ENCODE assay signal across 23 mouse cellular contexts in genomic region chr3:116892206-116892563, GRCm38 (mm10). TPM values are rescaled to one million over a fixed set of nuclear protein-coding genes. Genes with fewer than 3 reads are reported as not detected.
A peak's percentile ranks its signal among the peaks of the same experiment; 100 is the strongest.
DNase-seq lines count a peak whose midpoint lies in the region; ATAC-seq lines count a peak whose summit lies in the region.
"Had no signal": no experiment of that assay in that cellular context is flagged by ENCODE, and none has a peak within 500 bp of the region (broad histone marks: within the 10 kb centered on the region; RNA-seq: fewer than 3 reads in every experiment).

No protein-coding gene starts in this region.

- no peak overlapping the region for H3K4me2 ChIP-seq in midbrain, embryonic 15.5 days
- H3K4me2 ChIP-seq in forebrain, embryonic 15.5 days (replicated peaks): no peak overlapping the region
- peak overlapping the region; percentile 9; the same call in 1 of the 2 replicates for H3K4me2 ChIP-seq in hindbrain, embryonic 15.5 days
- H3K4me2 ChIP-seq in midbrain, embryonic 16.5 days (ENCODE audit: low read length): peak overlapping the region; percentile 19; the same call in 1 of the 2 replicates
- H3K4me2 ChIP-seq in neural tube, embryonic 15.5 days: no peak overlapping the region
- H3K4me2 ChIP-seq: embryonic facial prominence, embryonic 15.5 days; heart, embryonic 13.5 days; intestine, embryonic 15.5 days; limb, embryonic 13.5 days; liver, embryonic 11.5 days; lung, embryonic 15.5 days had no signal

- H3K27ac ChIP-seq in midbrain, embryonic 10.5 days (replicated peaks): peak overlapping the region; percentile 52; the same call in 1 of the 2 replicates
- no peak overlapping the region for H3K27ac ChIP-seq in midbrain, embryonic 15.5 days
- H3K27ac ChIP-seq in forebrain, embryonic 15.5 days (replicated peaks): no peak overlapping the region
- no peak overlapping the region for H3K27ac ChIP-seq in hindbrain, embryonic 15.5 days (replicated peaks)
- H3K27ac ChIP-seq in midbrain, embryonic 16.5 days (ENCODE audit: low read length): no peak overlapping the region
- H3K27ac ChIP-seq in neural tube, embryonic 15.5 days (replicated peaks): no peak overlapping the region
- H3K27ac ChIP-seq: embryonic facial prominence, embryonic 15.5 days; heart, embryonic 13.5 days; intestine, embryonic 15.5 days; left cerebral cortex, adult 2 months; limb, embryonic 13.5 days; lung, embryonic 15.5 days had no signal

- peaks cover 9% of the 10 kb centered on the region for H3K4me1 ChIP-seq in midbrain, embryonic 10.5 days
- H3K4me1 ChIP-seq in midbrain, embryonic 15.5 days: no peaks in the 10 kb centered on the region; the same call in 1 of the 2 replicates
- H3K4me1 ChIP-seq in forebrain, embryonic 15.5 days: no peaks in the 10 kb centered on the region
- no peaks in the 10 kb centered on the region for H3K4me1 ChIP-seq in hindbrain, embryonic 15.5 days (replicated peaks)
- peaks cover 4% of the 10 kb centered on the region; the same call in 1 of the 2 replicates for H3K4me1 ChIP-seq in midbrain, embryonic 16.5 days (ENCODE audit: control insufficient read depth, insufficient read depth, low read length)
- H3K4me1 ChIP-seq in neural tube, embryonic 15.5 days: no peaks in the 10 kb centered on the region
- H3K4me1 ChIP-seq: embryonic facial prominence, embryonic 15.5 days; heart, embryonic 13.5 days; intestine, embryonic 15.5 days; limb, embryonic 13.5 days; lung, embryonic 15.5 days had no signal

- intact Hi-C loops in left cerebral cortex, postnatal 25 days (cut with DNase I): no loop called here

- WGBS in midbrain, embryonic 10.5 days: 94% methylated on average over 6 of the region's 6 CpGs
- WGBS in midbrain, embryonic 15.5 days: 78% methylated on average over 6 of the region's 6 CpGs
- WGBS in forebrain, embryonic 15.5 days: 80% methylated on average over 6 of the region's 6 CpGs
- 81% methylated on average over 6 of the region's 6 CpGs for WGBS in hindbrain, embryonic 15.5 days
- 80% methylated on average over 6 of the region's 6 CpGs for WGBS in midbrain, embryonic 16.5 days
- 89% methylated on average over 6 of the region's 6 CpGs for WGBS in neural tube, embryonic 15.5 days

- H3K4me3 ChIP-seq in midbrain, embryonic 10.5 days: no peak overlapping the region
- no peak overlapping the region for H3K4me3 ChIP-seq in midbrain, embryonic 15.5 days
- H3K4me3 ChIP-seq in forebrain, embryonic 15.5 days: no peak overlapping the region
- H3K4me3 ChIP-seq in hindbrain, embryonic 15.5 days: no peak overlapping the region
- H3K4me3 ChIP-seq in midbrain, embryonic 16.5 days (ENCODE audit: low read depth, low read length): no peak overlapping the region
- H3K4me3 ChIP-seq in neural tube, embryonic 15.5 days (replicated peaks): no peak overlapping the region
- H3K4me3 ChIP-seq: embryonic facial prominence, embryonic 15.5 days; heart, embryonic 13.5 days; intestine, embryonic 15.5 days; left cerebral cortex, adult 2 months; limb, embryonic 13.5 days; lung, embryonic 15.5 days had no signal

- H3K9me3 ChIP-seq in midbrain, embryonic 10.5 days (replicated peaks): no peaks in the 10 kb centered on the region
- H3K9me3 ChIP-seq in midbrain, embryonic 15.5 days: no peaks in the 10 kb centered on the region
- no peaks in the 10 kb centered on the region for H3K9me3 ChIP-seq in forebrain, embryonic 15.5 days
- no peaks in the 10 kb centered on the region for H3K9me3 ChIP-seq in hindbrain, embryonic 15.5 days
- no peaks in the 10 kb centered on the region for H3K9me3 ChIP-seq in midbrain, embryonic 16.5 days (replicated peaks; ENCODE audit: control insufficient read depth, low read length, poor library complexity, severe bottlenecking)
- no peaks in the 10 kb centered on the region for H3K9me3 ChIP-seq in neural tube, embryonic 15.5 days (replicated peaks)
- H3K9me3 ChIP-seq: embryonic facial prominence, embryonic 15.5 days; heart, embryonic 13.5 days; intestine, embryonic 15.5 days; limb, embryonic 13.5 days; lung, embryonic 15.5 days had no signal

- no peaks in the 10 kb centered on the region for H3K27me3 ChIP-seq in midbrain, embryonic 10.5 days (ENCODE audit: low read depth, poor library complexity, severe bottlenecking)
- no peaks in the 10 kb centered on the region for H3K27me3 ChIP-seq in midbrain, embryonic 15.5 days (replicated peaks)
- no peaks in the 10 kb centered on the region for H3K27me3 ChIP-seq in forebrain, embryonic 15.5 days
- no peaks in the 10 kb centered on the region for H3K27me3 ChIP-seq in hindbrain, embryonic 15.5 days
- H3K27me3 ChIP-seq in midbrain, embryonic 16.5 days (ENCODE audit: control insufficient read depth, insufficient read depth, low read depth, low read length): no peaks in the 10 kb centered on the region
- H3K27me3 ChIP-seq in neural tube, embryonic 15.5 days (replicated peaks): no peaks in the 10 kb centered on the region
- H3K27me3 ChIP-seq: embryonic facial prominence, embryonic 15.5 days; heart, embryonic 13.5 days; intestine, embryonic 15.5 days; limb, embryonic 13.5 days; lung, embryonic 15.5 days had no signal

- no peak overlapping the region for H3K9ac ChIP-seq in midbrain, embryonic 15.5 days
- no peak overlapping the region for H3K9ac ChIP-seq in forebrain, embryonic 15.5 days (replicated peaks)
- no peak overlapping the region for H3K9ac ChIP-seq in hindbrain, embryonic 15.5 days
- H3K9ac ChIP-seq in midbrain, embryonic 16.5 days (ENCODE audit: low read depth, low read length): no peak overlapping the region
- H3K9ac ChIP-seq in neural tube, embryonic 15.5 days (replicated peaks): no peak overlapping the region
- H3K9ac ChIP-seq: embryonic facial prominence, embryonic 15.5 days; heart, embryonic 13.5 days; intestine, embryonic 15.5 days; limb, embryonic 13.5 days; lung, embryonic 15.5 days had no signal

- H3K36me3 ChIP-seq in midbrain, embryonic 10.5 days: no peaks in the 10 kb centered on the region
- no peaks in the 10 kb centered on the region for H3K36me3 ChIP-seq in midbrain, embryonic 15.5 days (replicated peaks)
- H3K36me3 ChIP-seq in forebrain, embryonic 15.5 days: no peaks in the 10 kb centered on the region
- H3K36me3 ChIP-seq in hindbrain, embryonic 15.5 days: no peaks in the 10 kb centered on the region
- H3K36me3 ChIP-seq in midbrain, embryonic 16.5 days (ENCODE audit: control insufficient read depth, insufficient read depth, low read length): no peaks in the 10 kb centered on the region
- no peaks in the 10 kb centered on the region for H3K36me3 ChIP-seq in neural tube, embryonic 15.5 days
- H3K36me3 ChIP-seq: embryonic facial prominence, embryonic 15.5 days; intestine, embryonic 15.5 days; limb, embryonic 13.5 days; lung, embryonic 15.5 days had no signal

- ATAC-seq in midbrain, embryonic 15.5 days (replicated peaks): no peak
- 0 out of 2 replicates have a peak, but pooled peaks have one; percentile 5 for ATAC-seq in forebrain, embryonic 15.5 days (replicated peaks)
- ATAC-seq in hindbrain, embryonic 15.5 days (ENCODE audit: low FRiP score, low read depth): peak; percentile 15; the same call in 1 of the 2 replicates
- ATAC-seq in midbrain, embryonic 16.5 days: peak; percentile 41; the same call in 1 of the 2 replicates
- no peak for ATAC-seq in granulocyte monocyte progenitor cell, adult 5-6 weeks (replicated peaks; ENCODE audit: poor library complexity, severe bottlenecking)
- ATAC-seq in neural tube, embryonic 15.5 days (ENCODE audit: low FRiP score): no peak

- DNase-seq in midbrain, embryonic 10.5 days (ENCODE audit: low spot score): no peak
- DNase-seq in left cerebral cortex, postnatal 25 days (ENCODE audit: low spot score in 2 of 2): no peak
- DNase-seq: B cell, adult 2 months; cerebellum, adult 18-20 months; cerebellum, postnatal 14 days; heart, postnatal 10 days; layer of hippocampus, adult 9-11 months; right cerebral cortex, postnatal 25 days; spleen, adult 18-20 months; thymus, postnatal 14 days had no signal

RNA-seq across cellular contexts. Expression of gene Frrs1, which starts 32.9 kb away (rescaled TPM):
- polyA plus RNA-seq in midbrain, embryonic 10.5 days (2016; fragmentation: Nextera tagmentation; extraction: Ambion mirVana): 8.5 and 11.5 TPM in 2 replicates
- 6.5 and 6.8 TPM in 2 replicates for polyA plus RNA-seq in midbrain, embryonic 15.5 days (2015; fragmentation: Nextera tagmentation; extraction: Ambion mirVana)
- polyA plus RNA-seq in forebrain, embryonic 15.5 days (2015; fragmentation: Nextera tagmentation; extraction: Ambion mirVana): 3.2 and 3.8 TPM in 2 replicates
- 5.5 and 6.6 TPM in 2 replicates for polyA plus RNA-seq in hindbrain, embryonic 15.5 days (2015; fragmentation: Nextera tagmentation; extraction: Ambion mirVana)
- polyA plus RNA-seq in midbrain, embryonic 16.5 days (2015; fragmentation: Nextera tagmentation; extraction: Ambion mirVana): 6.9 and 7.6 TPM in 2 replicates
- 77.3 and 86.5 TPM in 2 replicates for total RNA-seq in granulocyte monocyte progenitor cell, adult 5-6 weeks (2014; fragmentation: Nextera tagmentation)
- total RNA-seq in granulocyte monocyte progenitor cell, adult 5-6 weeks (2017): 40.2 and 56.2 TPM in 2 replicates
- 5.3 and 10.1 TPM in 2 replicates for polyA plus RNA-seq in neural tube, embryonic 15.5 days (2015; fragmentation: Nextera tagmentation; extraction: Ambion mirVana)
- 1 to 10 TPM in 1 of 2 experiments, under 1 TPM in 1; 0.78 to 1.8 TPM for total RNA-seq in left cerebral cortex, postnatal 25 days (2021)

Comparison
In these comparisons a context has a peak if more than half of its experiments do, and no peak if none do; other contexts are left out.
1. ATAC-seq: peak in forebrain, embryonic 15.5 days (single experiment), hindbrain, embryonic 15.5 days (single experiment) and midbrain, embryonic 16.5 days (single experiment); none in midbrain, embryonic 15.5 days (single experiment), granulocyte monocyte progenitor cell, adult 5-6 weeks (single experiment) and neural tube, embryonic 15.5 days (single experiment).
2. H3K4me2 ChIP-seq: peak in hindbrain, embryonic 15.5 days (single experiment) and midbrain, embryonic 16.5 days (single experiment); none in midbrain, embryonic 15.5 days (single experiment), forebrain, embryonic 15.5 days (single experiment) and neural tube, embryonic 15.5 days (single experiment).